Mouse (Mus musculus): ENCODE data around the gene Atrnl1. TPM values are rescaled to one million over a fixed set of nuclear protein-coding genes. Genes with fewer than 3 reads are reported as not detected.

Gene Atrnl1
- total RNA-seq, 2 experiments from 2014 or later = 38.3 to 44.4 TPM

GRCm38 (mm10) chr19:58180773-58181172 is 569.9 kb downstream of the Atrnl1 start:
- DNase-seq (ENCODE audit: low spot score in 2 of 2) = no peak

Small RNA genes within 50 kb of the gene (microRNA-seq; reads per million reads assigned to microRNA genes)
- 1.3 reads per million for gene Mir5623

Other genes with a start within 250 kb of the Atrnl1 start
- gene Trub1, start 158.1 kb upstream of the Atrnl1 start, total RNA-seq (2021) = 10 to 100 TPM; 26.1 to 27.5 TPM